Mouse (Mus musculus) intestine, embryonic 16.5 days (tissue): ENCODE measurements around the gene Ttc7b. TPM values are rescaled to one million over a fixed set of nuclear protein-coding genes. Genes with fewer than 3 reads are reported as not detected.

ENCODE experiments used
- ATAC-seq: fragments of 200-750 bp; cut with Nextera tagmentation; 2 replicates; pipeline ENCODE4 v1.8.0; 2017; ENCODE audit warnings: moderate TSS enrichment, moderate library complexity
- H3K27ac ChIP-seq: fragments of 300-500 bp; sonication (generic); 2 replicates; pipeline ENCODE4 v1.5.1; 2014; ENCODE audit warnings: mild to moderate bottlenecking, low read length
- H3K27me3 ChIP-seq: fragments of 300-500 bp; sonication (generic); replicated peaks from 2 replicates; pipeline ENCODE4 v1.6.1; 2014; ENCODE audit warnings: low read length, control low read depth, mixed read lengths; ENCODE audit not compliant: control insufficient read depth, insufficient read depth
- H3K36me3 ChIP-seq: fragments of 300-500 bp; sonication (generic); 2 replicates; pipeline ENCODE4 v1.6.1; 2014; ENCODE audit warnings: low read length, control low read depth; ENCODE audit not compliant: control insufficient read depth, insufficient read depth
- H3K4me1 ChIP-seq: fragments of 300-500 bp; sonication (generic); 2 replicates; pipeline ENCODE4 v1.6.1; 2014; ENCODE audit warnings: low read length, control low read depth, mixed read lengths; ENCODE audit not compliant: control insufficient read depth, insufficient read depth
- H3K4me2 ChIP-seq: fragments of 300-500 bp; sonication (generic); 2 replicates; pipeline ENCODE4 v1.6.1; 2014; ENCODE audit warnings: low read depth, low read length, control low read depth
- H3K4me3 ChIP-seq: fragments of 300-500 bp; sonication (generic); 2 replicates; pipeline ENCODE4 v1.5.1; 2014; ENCODE audit warnings: mild to moderate bottlenecking, low read length
- H3K9ac ChIP-seq: fragments of 300-500 bp; sonication (generic); 2 replicates; pipeline ENCODE4 v1.6.1; 2014; ENCODE audit warnings: low read depth, low read length
- H3K9me3 ChIP-seq: fragments of 300-500 bp; sonication (generic); 2 replicates; pipeline ENCODE4 v1.6.1; 2016; ENCODE audit warnings: low read length, control low read depth; ENCODE audit not compliant: control insufficient read depth
- WGBS: fragments of 180-500 bp; shearing (Covaris S2); extraction: QIAGEN DNeasy Blood & Tissue Kit; methylation state at CpG from one replicate; pipeline ENCODE4 v1.1.7; 2014; 5-methylcytosine and 5-hydroxymethylcytosine counted together
- polyA plus RNA-seq: library from polyadenylated mRNA; unstranded; fragments of >200 nt; fragmentation: Nextera tagmentation; extraction: Ambion mirVana; gene quantifications from 2 replicates; pipeline ENCODE4 v1.2.1, GENCODE M21; 2015

Gene Ttc7b
- polyA plus RNA-seq, 1 experiment from 2014 or later, result 2.4 TPM

DNA sequence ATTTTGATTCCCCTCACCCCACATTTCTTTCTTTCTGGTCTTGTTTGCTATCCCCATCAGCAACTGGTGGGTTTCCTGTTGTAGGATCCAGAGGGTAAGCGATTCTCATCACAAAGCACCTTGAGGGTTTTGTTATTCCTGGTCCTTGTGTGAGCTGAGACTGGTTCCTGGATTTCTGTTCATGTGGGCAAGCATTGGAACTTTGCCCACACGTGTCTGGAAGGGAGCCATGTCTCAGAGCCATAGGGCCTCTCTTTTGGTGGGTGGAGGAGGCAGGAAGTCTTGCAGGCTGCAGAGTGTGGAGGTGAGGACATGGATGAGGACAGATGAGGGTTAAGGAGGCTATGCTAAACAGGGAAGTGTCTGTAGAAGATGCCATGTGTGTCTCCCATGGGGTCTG lies 260.5 kb downstream of the Ttc7b start:
- Histone ChIP-seq H3K27ac (no peak overlapping the region), H3K9ac (no peak overlapping the region), H3K9me3 (no peaks in the 10 kb centered on the region), H3K4me2 (no peak overlapping the region), H3K27me3 (no peaks in the 10 kb centered on the region), H3K4me1 (no peaks in the 10 kb centered on the region), H3K4me3 (no peak overlapping the region), H3K36me3 (no peaks in the 10 kb centered on the region)
- ATAC-seq, result no peak
- WGBS, result 69% methylated on average over 2 of the region's 2 CpGs

DNA sequence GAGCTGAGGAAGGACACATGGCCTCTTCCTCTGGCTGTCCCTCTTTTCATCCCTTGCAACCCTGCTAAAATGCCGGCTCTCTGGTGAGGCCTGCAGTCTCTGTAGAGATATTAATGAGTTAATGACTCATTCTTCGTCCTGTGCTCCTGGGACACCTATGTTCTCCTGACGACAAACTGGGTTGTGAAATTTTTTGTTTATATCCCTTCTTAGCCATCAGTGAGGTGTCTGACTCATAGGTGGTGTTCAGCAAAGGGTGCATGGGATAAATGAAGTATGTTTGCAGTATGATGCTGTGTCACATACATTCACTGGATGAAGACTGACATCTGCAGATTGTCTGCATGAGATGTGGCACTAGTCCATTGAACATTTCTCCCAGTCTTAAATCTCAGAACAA lies 262.8 kb downstream of the Ttc7b start:
- ATAC-seq, result no peak
- WGBS, result 65% methylated on average over 3 of the region's 3 CpGs
- Histone ChIP-seq H3K4me2 (no peak overlapping the region), H3K4me1 (no peaks in the 10 kb centered on the region), H3K4me3 (no peak overlapping the region), H3K9me3 (no peaks in the 10 kb centered on the region), H3K27ac (no peak overlapping the region), H3K27me3 (no peaks in the 10 kb centered on the region), H3K36me3 (no peaks in the 10 kb centered on the region), H3K9ac (no peak overlapping the region)

DNA sequence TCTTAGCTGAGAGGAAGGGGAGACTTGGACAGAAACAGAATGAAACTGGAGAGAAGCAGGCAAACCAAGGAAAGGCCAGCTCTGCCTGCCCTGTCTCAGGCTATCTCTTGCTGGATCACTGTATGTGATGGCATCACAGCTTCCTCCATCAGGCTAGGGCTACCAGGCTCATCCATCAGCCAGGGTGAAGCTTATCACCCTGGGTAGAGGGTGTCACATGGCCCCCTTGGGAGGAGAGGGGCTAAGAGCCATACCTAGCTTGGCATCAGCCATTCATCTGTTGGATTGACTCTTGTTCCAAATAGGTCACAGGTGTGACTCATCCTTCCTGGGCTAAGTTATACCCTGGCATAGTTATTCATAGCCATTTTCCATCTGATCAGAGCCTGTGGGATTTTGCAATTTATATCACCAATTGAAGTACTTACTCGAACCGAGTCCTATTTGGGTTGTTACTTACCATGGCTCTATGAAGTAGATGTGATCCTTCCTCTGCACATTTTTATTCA lies 265.1 kb downstream of the Ttc7b start:
- no peak overlapping the region for H3K9ac ChIP-seq
- no peaks in the 10 kb centered on the region for H3K36me3 ChIP-seq
- no peak for ATAC-seq
- no peaks in the 10 kb centered on the region for H3K9me3 ChIP-seq
- H3K4me2 ChIP-seq, result no peak overlapping the region
- H3K4me1 ChIP-seq, result no peaks in the 10 kb centered on the region
- H3K27ac ChIP-seq, result no peak overlapping the region
- no peak overlapping the region for H3K4me3 ChIP-seq
- WGBS, result 85% methylated on average over 2 of the region's 2 CpGs
- no peaks in the 10 kb centered on the region for H3K27me3 ChIP-seq

DNA sequence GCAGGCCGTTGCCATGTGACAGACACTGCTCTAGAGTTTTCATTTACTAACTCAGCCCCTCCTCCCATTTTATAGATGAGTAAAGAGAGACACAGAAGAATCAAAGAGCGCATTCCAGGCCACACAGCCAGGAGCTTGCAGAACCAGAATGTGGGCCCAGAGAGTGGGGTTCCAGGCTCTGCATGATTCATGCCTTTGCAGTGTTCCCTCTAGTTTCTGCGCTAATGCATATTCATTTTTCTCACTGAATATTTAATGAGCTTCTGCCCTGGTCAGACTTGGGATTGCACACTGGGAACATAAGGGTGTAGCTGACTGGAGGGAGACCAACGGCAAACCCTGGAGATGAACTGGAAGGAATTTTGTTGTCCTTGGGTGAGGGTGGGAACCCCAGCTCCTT lies 266.2 kb downstream of the Ttc7b start:
- WGBS, result 81% methylated on average over 4 of the region's 4 CpGs
- no peak overlapping the region for H3K4me2 ChIP-seq
- no peaks in the 10 kb centered on the region for H3K4me1 ChIP-seq
- no peak overlapping the region for H3K4me3 ChIP-seq
- H3K9ac ChIP-seq, result no peak overlapping the region
- ATAC-seq, result no peak
- H3K9me3 ChIP-seq, result no peaks in the 10 kb centered on the region
- no peaks in the 10 kb centered on the region for H3K27me3 ChIP-seq
- H3K27ac ChIP-seq, result no peak overlapping the region
- H3K36me3 ChIP-seq, result no peaks in the 10 kb centered on the region

Other genes starting within 250 kb of the Ttc7b start
- 1.7 and 1.9 TPM in 2 replicates for gene Rps6ka5, start 206.2 kb upstream of the Ttc7b start, polyA plus RNA-seq